In genomic region chr2:13544193-13544824, GRCm38 (mm10) we compare ENCODE assay signal across 8 mouse cellular contexts. TPM values are rescaled to one million over a fixed set of nuclear protein-coding genes. Genes with fewer than 3 reads are reported as not detected.
A peak's percentile ranks its signal among the peaks of the same experiment; 100 is the strongest.
DNase-seq lines count a peak whose midpoint lies in the region; ATAC-seq and TF ChIP-seq lines count a peak whose summit lies in the region.

TSS of gene Trdmt1 (minus strand) at chr2:13544668.

- in situ Hi-C loops in ES-E14 (cut with MboI; ENCODE audit: low sequenced_read_pairs in 2 of 2, unreplicated experiment in 2 of 2) = no loop called here

- DNase-seq in ES-E14 (ENCODE audit: low read depth, low spot score) = peak; percentile 72
- peak; percentile 70 for DNase-seq in cerebellum, adult 11 months
- DNase-seq in forebrain, embryonic 14.5 days (ENCODE audit: low spot score) = peak; percentile 94
- peak; percentile 85 for DNase-seq in heart, postnatal 14 days
- DNase-seq in layer of hippocampus, adult 11-12 months (ENCODE audit: low spot score) = peak; percentile 78
- DNase-seq in liver, postnatal 0 days = peak; percentile 92
- peak; percentile 84 for DNase-seq in telencephalon, adult 2 months (ENCODE audit: low read depth, low spot score)

- no peaks in the 10 kb centered on the region for H3K9me3 ChIP-seq in ES-E14 (ENCODE audit: control insufficient read depth, insufficient read depth, low read depth, low read length)
- no peaks in the 10 kb centered on the region for H3K9me3 ChIP-seq in forebrain, embryonic 14.5 days (replicated peaks; ENCODE audit: control insufficient read depth, low read length)
- H3K9me3 ChIP-seq in liver, postnatal 0 days (ENCODE audit: low read length) = no peaks in the 10 kb centered on the region
- H3K9me3 ChIP-seq in neural tube, embryonic 13.5 days = no peaks in the 10 kb centered on the region

- H3K4me2 ChIP-seq in forebrain, embryonic 14.5 days (ENCODE audit: low read length) = peak within 1 kb of the TSS; percentile 53
- peak within 1 kb of the TSS; percentile 87 for H3K4me2 ChIP-seq in liver, postnatal 0 days (ENCODE audit: low read depth, low read length)
- peak within 1 kb of the TSS; percentile 66 for H3K4me2 ChIP-seq in neural tube, embryonic 13.5 days

- H3K27me3 ChIP-seq in forebrain, embryonic 14.5 days (replicated peaks; ENCODE audit: control insufficient read depth, insufficient read depth, low read length) = no peaks in the 10 kb centered on the region
- H3K27me3 ChIP-seq in liver, postnatal 0 days (ENCODE audit: insufficient read depth, low read length) = no peaks in the 10 kb centered on the region
- H3K27me3 ChIP-seq in neural tube, embryonic 13.5 days = no peaks in the 10 kb centered on the region

- TF ChIP-seq CTCF in liver, postnatal 0 days (IDR thresholded peaks at IDR 0.05; ENCODE audit: low read depth) = 0 out of 2 replicates have a peak, but pooled peaks have one; percentile 8

- H3K4me3 ChIP-seq in ES-E14 (ENCODE audit: insufficient read depth in 1 of 2, low read depth in 1 of 2, low read length in 2 of 2, poor library complexity in 1 of 2, severe bottlenecking in 1 of 2) = peak within 1 kb of the TSS; percentile 92 to 97
- H3K4me3 ChIP-seq in forebrain, embryonic 14.5 days (ENCODE audit: low read depth, low read length) = peak within 1 kb of the TSS; percentile 65
- peak within 1 kb of the TSS; percentile 66 for H3K4me3 ChIP-seq in liver, postnatal 0 days (ENCODE audit: low read depth, low read length)
- peak within 1 kb of the TSS; percentile 67 for H3K4me3 ChIP-seq in neural tube, embryonic 13.5 days

- H3K9ac ChIP-seq in ES-E14 (ENCODE audit: insufficient read depth, low read depth, low read length, poor library complexity, severe bottlenecking) = peak within 1 kb of the TSS; percentile 87
- peak within 1 kb of the TSS; percentile 79 for H3K9ac ChIP-seq in forebrain, embryonic 14.5 days (ENCODE audit: low read length)
- H3K9ac ChIP-seq in liver, postnatal 0 days (replicated peaks) = peak within 1 kb of the TSS; percentile 77
- peak within 1 kb of the TSS; percentile 86 for H3K9ac ChIP-seq in neural tube, embryonic 13.5 days

- H3K27ac ChIP-seq in ES-E14 (ENCODE audit: insufficient read depth, low read depth, low read length, poor library complexity, severe bottlenecking) = peak within 1 kb of the TSS; percentile 72
- H3K27ac ChIP-seq in forebrain, embryonic 14.5 days (ENCODE audit: low read depth, low read length) = peak within 1 kb of the TSS; percentile 96
- H3K27ac ChIP-seq in liver, postnatal 0 days (ENCODE audit: low read depth) = peak within 1 kb of the TSS; percentile 92
- peak within 1 kb of the TSS; percentile 93 for H3K27ac ChIP-seq in neural tube, embryonic 13.5 days (replicated peaks)

- no peaks in the 10 kb centered on the region for H3K36me3 ChIP-seq in ES-E14 (ENCODE audit: control insufficient read depth, insufficient read depth, low read length, poor library complexity, severe bottlenecking)
- H3K36me3 ChIP-seq in forebrain, embryonic 14.5 days (ENCODE audit: control insufficient read depth, insufficient read depth, low read length) = no peaks in the 10 kb centered on the region
- no peaks in the 10 kb centered on the region for H3K36me3 ChIP-seq in liver, postnatal 0 days (replicated peaks; ENCODE audit: insufficient read depth, low read length)
- no peaks in the 10 kb centered on the region for H3K36me3 ChIP-seq in neural tube, embryonic 13.5 days

- under 1% methylated on average over 38 of the region's 39 CpGs for WGBS in forebrain, embryonic 14.5 days
- WGBS in liver, postnatal 0 days (ENCODE audit: insufficient replicate concordance) = under 1% methylated on average over 38 of the region's 39 CpGs
- WGBS in neural tube, embryonic 13.5 days = 2% methylated on average over 36 of the region's 39 CpGs

- no peak for TF ChIP-seq EP300 in liver, postnatal 0 days (IDR thresholded peaks at IDR 0.05; ENCODE audit: low read depth)

- peak; percentile 99 for ATAC-seq in forebrain, embryonic 14.5 days
- peak; percentile 99 for ATAC-seq in liver, postnatal 0 days
- peak; percentile 99 for ATAC-seq in neural tube, embryonic 13.5 days (ENCODE audit: low read depth)

- H3K4me1 ChIP-seq in ES-E14 (ENCODE audit: control insufficient read depth in 2 of 2, insufficient read depth in 2 of 2, low read length in 2 of 2, poor library complexity in 1 of 2) = no peaks in the 10 kb centered on the region
- peaks cover 4% of the 10 kb centered on the region; the same call in 1 of the 2 replicates for H3K4me1 ChIP-seq in forebrain, embryonic 14.5 days (ENCODE audit: control insufficient read depth, insufficient read depth, low read length)
- H3K4me1 ChIP-seq in liver, postnatal 0 days (ENCODE audit: insufficient read depth) = peaks cover 2% of the 10 kb centered on the region; the same call in 1 of the 2 replicates
- peaks cover 16% of the 10 kb centered on the region for H3K4me1 ChIP-seq in neural tube, embryonic 13.5 days (replicated peaks)

- intact Hi-C loops in heart, postnatal 14 days (cut with DNase I) = loop anchor here (2.0 kb wide), 1 partner anchor 28 kb away; the partner anchor contains the start of gene Vim

TF ChIP-seq in ES-E14, 5 proteins besides CTCF, POLR2A, EP300 and RAD21:
- TF ChIP-seq HCFC1 (IDR thresholded peaks at IDR 0.05; ENCODE audit: borderline replicate concordance, insufficient read depth, low read length) = peak; percentile 78
- TF ChIP-seq ZNF384 (IDR thresholded peaks at IDR 0.05; ENCODE audit: low read depth, low read length) = no peak
- TF ChIP-seq MAFK (IDR thresholded peaks at IDR 0.05; ENCODE audit: insufficient read depth, low read depth, low read length) = no peak

RNA-seq across cellular contexts. Expression of gene Trdmt1, which starts in this region (rescaled TPM):
- 5.3 and 7.4 TPM in 2 replicates for total RNA-seq in ES-E14 (2012; rRNA removed)
- polyA plus RNA-seq in forebrain, embryonic 14.5 days (2014; fragmentation: Nextera tagmentation; extraction: Ambion mirVana) = 11.1 and 12.0 TPM in 2 replicates
- 1 to 10 TPM; 6.6 to 9.1 TPM for total RNA-seq in heart, postnatal 14 days (2021)
- 4.1 and 4.4 TPM in 2 replicates for polyA plus RNA-seq in liver, postnatal 0 days (2015; fragmentation: Nextera tagmentation; extraction: Ambion mirVana)
- 7.5 and 9.9 TPM in 2 replicates for polyA plus RNA-seq in neural tube, embryonic 13.5 days (2015; fragmentation: Nextera tagmentation; extraction: Ambion mirVana)

Comparison
In these comparisons a context has a peak if more than half of its experiments do, and no peak if none do; other contexts are left out.
1. Peak in every context shown above with its lines: DNase-seq, ATAC-seq, H3K4me3 ChIP-seq and H3K27ac ChIP-seq.